Mouse (Mus musculus) gonadal fat pad, adult 2 months (tissue): ENCODE measurements at regions not wholly inside any gene's neighbourhood (a gene's known extent, or its start where the extent isn't known, plus 50 kb on each side); places are given as distances from the start of the nearest gene placed in this dataset.

Experiments
- DNase-seq: peaks from one replicate; pipeline ENCODE4 v3.0.0-alpha.2; 2012; ENCODE audit warnings: low read depth

DNA sequence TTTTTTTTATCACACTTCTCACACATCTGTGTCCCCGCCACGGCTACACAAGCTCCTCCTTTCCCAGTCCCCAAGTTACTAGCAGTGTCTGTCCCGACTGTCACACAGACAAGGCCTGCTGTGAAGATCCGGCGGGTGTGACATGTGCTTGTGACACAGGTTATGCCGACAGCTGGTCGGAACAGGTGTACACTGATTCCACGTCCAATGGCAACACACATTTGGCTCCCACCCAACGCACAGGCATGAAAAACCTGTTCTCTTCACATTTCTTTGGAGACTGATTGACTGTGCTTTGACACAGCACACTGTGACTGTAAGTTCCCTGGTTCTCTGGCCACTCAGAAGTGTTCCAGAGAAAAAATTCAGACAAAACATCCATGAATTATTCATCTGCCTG is 281.4 kb downstream of the En1 start:
- peak; percentile 10 for DNase-seq

DNA sequence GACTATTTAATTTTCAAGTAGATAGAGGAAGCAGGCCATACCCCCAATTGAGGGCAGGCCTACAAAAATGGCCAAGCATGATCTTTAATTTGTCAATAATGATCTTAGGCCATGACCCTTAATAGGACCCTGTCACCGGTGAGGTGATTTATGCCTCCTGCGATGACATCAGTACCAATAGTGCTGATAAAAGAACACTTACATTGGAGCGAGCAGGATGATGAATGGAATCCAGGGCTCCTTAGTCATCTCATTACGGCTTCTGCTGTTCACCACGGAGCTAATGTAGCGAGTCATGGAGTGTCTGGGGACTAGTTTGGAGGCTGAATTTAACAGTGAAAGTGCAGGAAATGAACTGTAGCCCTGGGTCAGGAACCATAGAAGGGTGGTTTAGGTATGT is 308.6 kb downstream of the En1 start:
- DNase-seq: no peak

GRCm38 (mm10) chr1:120911962-120912670 is 309.9 kb downstream of the En1 start:
- DNase-seq: no peak

GRCm38 (mm10) chr1:120921540-120921939 is 319.3 kb downstream of the En1 start:
- no peak for DNase-seq

DNA sequence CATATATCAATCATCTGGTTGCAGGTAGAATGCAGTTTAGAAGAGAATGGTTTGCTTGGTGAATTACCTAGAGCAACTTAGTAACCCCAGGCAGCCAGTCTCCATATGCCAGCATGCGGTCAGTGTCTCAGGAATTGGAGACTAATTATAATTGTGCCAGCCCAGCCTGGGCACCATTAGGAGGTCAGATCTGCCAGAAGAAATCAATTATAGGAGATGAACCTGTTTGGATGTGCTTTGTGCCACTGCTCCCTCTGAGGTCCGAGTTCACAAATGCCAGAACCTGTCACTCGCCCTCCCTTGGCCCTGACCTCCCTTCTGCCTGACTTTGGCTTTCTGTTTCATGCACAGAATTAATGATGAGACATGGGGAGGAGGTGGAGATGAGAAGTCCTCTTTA is 323.1 kb downstream of the En1 start:
- no peak for DNase-seq

DNA sequence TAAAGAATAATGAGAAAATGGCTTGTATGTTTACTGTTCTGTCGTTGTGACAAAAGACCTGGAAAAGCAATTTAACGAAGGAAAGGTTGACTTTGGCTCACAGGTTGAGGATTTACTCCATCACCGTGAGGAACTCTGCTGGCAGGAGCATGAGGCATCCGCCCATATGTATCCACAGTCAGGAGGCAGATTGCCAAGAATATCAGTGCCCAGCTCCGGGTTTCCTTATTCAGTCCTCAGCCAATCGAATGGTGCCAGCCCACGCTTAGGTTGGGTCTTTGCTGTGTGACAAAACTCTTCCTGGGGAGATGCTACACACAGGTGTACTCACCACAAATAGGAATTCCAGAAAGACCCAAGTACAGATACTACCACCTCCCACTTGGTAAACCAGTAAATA is 327.9 kb downstream of the En1 start:
- peak; percentile 61 for DNase-seq

DNA sequence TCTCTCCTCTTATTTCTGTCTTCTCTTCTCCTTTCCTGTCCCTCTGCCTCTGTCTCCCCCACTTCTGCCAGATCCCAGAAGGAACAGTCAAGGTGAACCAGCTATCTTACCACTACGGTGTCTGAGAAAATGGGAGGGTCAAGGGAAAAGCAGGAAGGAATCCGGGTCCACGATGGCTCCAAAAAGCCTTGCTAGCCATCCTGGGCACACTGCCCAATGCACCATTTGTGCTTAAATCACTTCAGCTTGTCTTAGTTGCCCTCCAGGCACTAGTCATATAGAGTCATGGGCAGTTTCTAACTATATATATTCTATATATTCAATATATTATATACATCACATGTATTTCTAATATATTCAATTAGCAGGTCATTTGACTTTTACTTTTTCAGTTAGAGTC is 333.1 kb downstream of the En1 start:
- DNase-seq: no peak

- DNase-seq: no peak
Observed at GRCm38 (mm10) chr1:120943711-120944110, 341.5 kb downstream of the En1 start.

- no peak for DNase-seq
Observed at GRCm38 (mm10) chr1:120946349-120946748, 344.1 kb downstream of the En1 start.

- DNase-seq: no peak
Observed at GRCm38 (mm10) chr1:120961235-120961634, 359.0 kb downstream of the En1 start.

- DNase-seq: no peak
Observed at GRCm38 (mm10) chr1:120961984-120962383, 359.8 kb downstream of the En1 start.

- no peak for DNase-seq
Observed at GRCm38 (mm10) chr1:120963477-120964178, 361.4 kb downstream of the En1 start.

DNA sequence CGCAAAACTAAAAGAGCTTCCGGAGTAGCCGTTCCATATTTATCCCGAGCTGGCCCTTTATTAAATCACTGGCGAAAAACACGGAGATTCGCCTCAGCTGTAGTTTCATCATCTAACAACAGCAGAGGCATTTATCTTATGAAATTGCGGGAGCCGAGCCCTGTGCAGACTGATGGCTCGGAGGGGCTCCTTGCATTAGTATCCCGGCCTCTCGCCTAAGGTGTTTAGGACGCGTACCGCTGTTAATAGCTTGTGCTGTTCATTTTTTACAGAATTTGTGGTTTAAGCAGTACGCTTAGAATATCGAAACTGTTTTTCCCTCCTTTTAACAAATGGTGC is 361.9 kb downstream of the En1 start:
- DNase-seq: no peak

- DNase-seq: no peak
Observed at GRCm38 (mm10) chr1:120966132-120966531, 363.9 kb downstream of the En1 start.

GRCm38 (mm10) chr1:120974661-120975060 is 357.7 kb downstream of the Insig2 start:
- no peak for DNase-seq

DNA sequence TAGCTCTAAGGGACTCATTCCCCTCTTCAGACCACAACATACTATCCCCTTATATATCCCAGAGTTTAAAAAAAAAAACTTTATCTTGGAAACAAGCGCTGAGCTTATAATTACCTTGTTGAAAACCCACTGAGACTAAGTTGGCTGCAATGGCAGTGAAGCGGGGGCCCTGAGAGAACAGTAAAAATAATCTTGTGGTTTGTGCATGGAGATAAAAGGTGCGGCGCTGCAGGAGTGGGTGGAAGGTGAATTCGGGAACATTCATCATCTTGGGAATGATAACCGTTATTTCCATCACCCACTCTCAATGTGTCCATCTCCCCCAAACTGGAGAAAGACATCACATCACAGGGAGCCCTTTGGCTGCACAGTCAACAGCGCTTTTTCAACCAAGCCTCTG is 327.9 kb downstream of the Insig2 start:
- DNase-seq: no peak

GRCm38 (mm10) chr1:121005198-121005597 is 327.2 kb downstream of the Insig2 start:
- DNase-seq: no peak

DNA sequence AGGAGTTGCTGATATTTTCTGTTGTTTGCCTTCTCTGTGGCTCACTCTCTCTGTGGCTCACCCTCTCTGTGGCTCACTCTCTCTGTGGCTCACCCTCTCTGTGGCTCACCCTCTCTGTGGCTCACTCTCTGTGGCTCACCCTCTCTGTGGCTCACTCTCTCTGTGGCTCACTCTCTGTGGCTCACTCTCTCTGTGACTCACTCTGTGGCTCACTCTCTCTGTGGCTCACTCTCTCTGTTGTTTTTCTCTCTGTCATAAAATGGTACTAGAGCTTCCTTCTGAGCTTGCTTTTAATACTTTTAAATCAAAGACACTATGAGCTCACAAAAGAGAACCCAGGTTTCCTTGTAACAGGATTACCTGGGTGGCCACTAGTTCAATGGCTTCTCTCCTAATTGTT is 320.3 kb downstream of the Insig2 start:
- no peak for DNase-seq

- DNase-seq: no peak
Observed at GRCm38 (mm10) chr1:121013839-121014503, 318.4 kb downstream of the Insig2 start.

DNA sequence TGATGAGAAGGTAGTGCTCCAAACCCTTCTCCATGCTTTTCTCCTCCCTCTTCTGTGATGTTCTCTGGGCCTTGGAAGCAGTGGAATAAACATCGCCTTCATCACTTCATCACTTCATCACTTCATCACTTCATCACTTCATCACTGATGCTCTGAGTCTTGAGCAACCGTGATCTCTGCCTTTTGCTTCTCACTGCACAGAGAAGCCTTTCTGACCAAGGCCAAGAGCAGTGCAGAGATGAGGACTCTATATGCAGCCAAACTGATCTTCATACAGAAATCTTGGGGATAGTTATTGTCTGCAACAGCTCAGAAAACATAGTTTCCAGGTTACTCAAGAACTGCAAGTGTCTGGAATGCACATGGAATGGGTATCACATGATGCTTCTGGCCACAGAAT is 303.0 kb downstream of the Insig2 start:
- DNase-seq: no peak

GRCm38 (mm10) chr1:121034761-121035393 is 297.5 kb downstream of the Insig2 start:
- no peak for DNase-seq

GRCm38 (mm10) chr1:121046581-121046980 is 285.8 kb downstream of the Insig2 start:
- no peak for DNase-seq

DNA sequence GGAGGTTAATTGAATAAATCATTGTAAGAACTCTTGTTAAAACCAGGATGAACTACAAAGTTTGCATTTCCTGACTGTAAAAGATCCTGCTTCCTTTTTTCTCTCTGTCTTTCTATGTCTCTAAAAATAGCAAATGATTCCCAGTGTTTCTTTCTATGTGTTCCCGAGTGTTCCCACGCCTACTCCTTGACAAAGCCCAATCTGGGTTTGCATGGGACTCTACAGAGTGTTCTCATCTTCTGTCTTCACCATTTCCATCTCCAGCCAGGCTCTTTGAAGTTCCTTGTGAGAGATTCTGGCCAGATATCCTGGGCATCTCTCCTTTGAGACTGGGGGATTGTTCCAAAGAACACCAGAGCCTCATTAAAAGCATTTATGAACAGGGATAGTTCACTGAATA is 285.0 kb downstream of the Insig2 start:
- no peak for DNase-seq
